Mouse (Mus musculus): Measurements from ENCODE around the gene Rps18. TPM values are rescaled to one million over a fixed set of nuclear protein-coding genes. Genes with fewer than 3 reads are reported as not detected.
A peak's percentile ranks its signal among the peaks of the same experiment; 100 is the strongest.

The Rps18 gene
- polyA plus RNA-seq, 1 experiment: 212 TPM

DNA sequence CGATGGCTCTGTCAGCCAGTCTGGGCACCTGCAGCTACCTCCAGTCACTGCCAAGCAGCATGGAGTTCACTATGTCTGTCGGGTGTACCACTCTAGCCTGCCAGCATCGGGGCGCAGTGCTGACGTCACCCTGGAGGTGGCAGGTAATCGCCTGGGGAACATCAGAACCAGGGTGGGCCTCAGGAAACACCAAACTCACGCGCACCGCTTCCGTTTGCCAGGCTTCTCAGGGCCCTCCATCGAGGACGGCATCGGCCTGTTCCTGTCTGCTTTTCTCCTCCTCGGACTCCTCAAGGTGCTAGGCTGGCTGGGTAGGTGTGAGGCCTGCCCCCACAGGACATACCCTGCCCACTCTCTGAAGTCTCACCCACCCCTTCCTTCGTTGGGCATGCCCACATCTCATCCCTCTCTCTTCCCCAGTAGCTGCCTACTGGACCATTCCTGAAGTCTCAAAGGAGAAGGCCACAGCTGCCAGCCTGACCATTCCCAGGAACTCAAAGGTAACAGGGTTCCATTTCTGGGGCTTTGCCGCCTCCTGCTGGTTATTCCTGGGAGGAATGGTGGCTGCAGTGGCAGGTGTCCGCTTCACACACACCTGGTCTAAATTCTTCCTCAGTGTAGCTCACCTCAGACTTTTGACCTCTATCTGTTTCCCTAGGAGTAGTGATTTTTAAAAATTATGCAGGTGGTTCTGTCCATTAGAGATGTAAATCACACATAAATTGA is 29.4 kb downstream of the Rps18 start:
- peaks cover 8% of the 10 kb centered on the region for H3K4me1 ChIP-seq (ENCODE audit: control insufficient read depth, insufficient read depth, low read length)
- TF ChIP-seq POLR2A (IDR thresholded peaks at IDR 0.05; ENCODE audit: control insufficient read depth, low read depth, low read length) (no peak), CTCF (IDR thresholded peaks at IDR 0.05; ENCODE audit: control insufficient read depth, insufficient read depth, insufficient replicate concordance, low read depth, low read length) (no peak)
- no peaks in the 10 kb centered on the region for H3K36me3 ChIP-seq (ENCODE audit: control insufficient read depth, insufficient read depth, low read length)
- H3K27ac ChIP-seq (ENCODE audit: control insufficient read depth, insufficient read depth, low read depth, low read length): no peak overlapping the region
- H3K4me3 ChIP-seq (ENCODE audit: control insufficient read depth, low read depth, low read length): no peak overlapping the region
- H3K27me3 ChIP-seq (ENCODE audit: control insufficient read depth, insufficient read depth, low read length): no peaks in the 10 kb centered on the region

DNA sequence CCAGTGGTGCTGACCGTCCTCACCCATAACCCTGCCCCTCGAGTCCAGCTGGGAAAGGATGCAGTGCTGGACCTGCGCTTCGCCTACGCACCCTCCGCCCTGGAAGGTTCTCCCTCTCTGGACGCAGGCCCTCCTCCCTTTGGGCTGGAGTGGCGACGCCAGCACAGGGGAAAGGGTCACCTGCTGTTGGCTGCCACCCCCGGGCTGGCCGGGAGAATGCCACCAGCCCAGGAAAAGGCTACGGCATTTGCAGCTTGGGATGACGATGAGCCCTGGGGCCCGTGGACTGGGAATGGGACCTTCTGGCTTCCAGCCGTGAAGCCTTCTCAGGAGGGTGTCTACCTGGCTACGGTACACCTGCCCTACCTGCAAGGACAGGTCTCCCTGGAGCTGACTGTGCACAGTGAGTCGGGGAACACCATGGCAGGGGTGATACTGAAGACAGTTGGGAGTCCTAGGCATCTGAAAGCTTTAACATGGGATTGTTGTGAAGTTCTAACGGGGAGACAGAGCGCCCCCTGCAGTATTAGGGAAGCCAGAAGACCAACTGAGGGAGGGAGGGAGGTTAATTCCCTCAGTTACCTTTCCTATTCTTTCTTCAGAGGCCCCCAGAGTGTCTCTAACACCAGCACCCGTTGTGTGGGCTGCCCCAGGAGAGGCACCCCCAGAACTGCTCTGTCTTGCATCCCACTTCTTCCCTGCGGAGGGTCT is 30.2 kb downstream of the Rps18 start:
- TF ChIP-seq POLR2A (IDR thresholded peaks at IDR 0.05; ENCODE audit: control insufficient read depth, low read depth, low read length) (no peak), CTCF (IDR thresholded peaks at IDR 0.05; ENCODE audit: control insufficient read depth, insufficient read depth, insufficient replicate concordance, low read depth, low read length) (no peak)
- H3K27me3 ChIP-seq (ENCODE audit: control insufficient read depth, insufficient read depth, low read length): no peaks in the 10 kb centered on the region
- peaks cover 6% of the 10 kb centered on the region for H3K4me1 ChIP-seq (ENCODE audit: control insufficient read depth, insufficient read depth, low read length)
- no peak overlapping the region for H3K27ac ChIP-seq (ENCODE audit: control insufficient read depth, insufficient read depth, low read depth, low read length)
- H3K4me3 ChIP-seq (ENCODE audit: control insufficient read depth, low read depth, low read length): no peak overlapping the region
- H3K36me3 ChIP-seq (ENCODE audit: control insufficient read depth, insufficient read depth, low read length): no peaks in the 10 kb centered on the region

DNA sequence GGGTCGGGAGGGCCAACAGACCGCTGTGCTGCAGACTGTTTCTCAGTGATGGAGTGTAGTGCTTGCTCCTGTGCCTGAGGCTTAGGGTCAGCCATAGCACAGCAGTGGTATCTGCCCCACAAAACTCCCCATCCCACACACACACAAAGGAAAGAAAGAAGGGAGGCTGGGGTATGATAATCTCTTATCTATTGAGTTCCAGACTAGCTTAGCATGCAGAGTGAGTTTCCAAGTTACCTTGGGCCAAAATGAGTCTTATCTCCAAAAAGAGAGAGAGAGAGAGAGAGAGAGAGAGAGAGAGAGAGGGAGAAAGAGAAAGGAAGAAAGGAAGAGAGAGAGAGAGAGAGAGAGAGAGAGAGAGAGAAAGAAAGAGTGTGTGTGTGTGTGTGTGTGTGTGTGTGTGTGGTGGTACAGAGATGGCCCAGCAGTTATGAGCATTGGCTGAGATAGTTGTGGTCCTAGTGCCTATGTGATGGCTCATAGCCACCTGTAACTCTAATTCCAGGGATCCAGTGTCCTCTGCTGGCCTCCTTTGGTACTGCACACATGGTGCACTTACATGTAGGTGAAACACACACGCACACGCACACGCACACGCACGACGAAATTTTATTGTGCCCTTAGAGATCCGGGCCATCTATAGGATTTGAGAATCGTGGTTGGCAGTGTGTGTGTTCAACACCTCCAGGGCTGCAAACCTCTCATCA is 31.1 kb downstream of the Rps18 start:
- Histone ChIP-seq H3K27ac (ENCODE audit: control insufficient read depth, insufficient read depth, low read depth, low read length) (no peak overlapping the region), H3K36me3 (ENCODE audit: control insufficient read depth, insufficient read depth, low read length) (no peaks in the 10 kb centered on the region), H3K27me3 (ENCODE audit: control insufficient read depth, insufficient read depth, low read length) (no peaks in the 10 kb centered on the region), H3K4me1 (ENCODE audit: control insufficient read depth, insufficient read depth, low read length) (peaks cover 7% of the 10 kb centered on the region), H3K4me3 (ENCODE audit: control insufficient read depth, low read depth, low read length) (no peak overlapping the region)
- no peak for TF ChIP-seq POLR2A (IDR thresholded peaks at IDR 0.05; ENCODE audit: control insufficient read depth, low read depth, low read length)
- peak; percentile 54; the same call in 1 of the 2 replicates for TF ChIP-seq CTCF (IDR thresholded peaks at IDR 0.05; ENCODE audit: control insufficient read depth, insufficient read depth, insufficient replicate concordance, low read depth, low read length)

DNA sequence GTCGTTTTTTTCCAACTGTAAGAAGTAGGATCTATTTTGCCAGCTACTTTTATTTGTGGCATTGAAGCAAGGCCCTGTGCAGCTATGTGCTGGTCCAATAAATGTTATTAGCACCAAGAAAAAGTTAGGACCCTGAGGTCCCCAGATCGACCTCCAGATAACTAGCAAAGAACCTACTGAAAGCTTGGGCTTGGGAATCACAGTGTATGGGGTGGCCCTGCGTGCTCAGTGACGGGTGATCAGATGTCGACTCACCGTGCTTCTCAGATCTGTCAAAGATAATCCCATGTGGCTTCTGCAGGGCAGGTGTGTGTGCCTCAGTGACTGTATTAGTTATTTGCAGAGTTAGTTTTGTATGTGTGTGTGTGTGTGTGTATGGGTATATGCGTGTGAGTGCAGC is 34.4 kb downstream of the Rps18 start:
- TF ChIP-seq POLR2A (IDR thresholded peaks at IDR 0.05; ENCODE audit: control insufficient read depth, low read depth, low read length) (no peak), CTCF (IDR thresholded peaks at IDR 0.05; ENCODE audit: control insufficient read depth, insufficient read depth, insufficient replicate concordance, low read depth, low read length) (no peak)
- H3K27me3 ChIP-seq (ENCODE audit: control insufficient read depth, insufficient read depth, low read length): no peaks in the 10 kb centered on the region
- no peaks in the 10 kb centered on the region for H3K36me3 ChIP-seq (ENCODE audit: control insufficient read depth, insufficient read depth, low read length)
- H3K4me3 ChIP-seq (ENCODE audit: control insufficient read depth, low read depth, low read length): peak overlapping the region; percentile 92
- H3K27ac ChIP-seq (ENCODE audit: control insufficient read depth, insufficient read depth, low read depth, low read length): no peak overlapping the region
- peaks cover 38% of the 10 kb centered on the region for H3K4me1 ChIP-seq (ENCODE audit: control insufficient read depth, insufficient read depth, low read length)

DNA sequence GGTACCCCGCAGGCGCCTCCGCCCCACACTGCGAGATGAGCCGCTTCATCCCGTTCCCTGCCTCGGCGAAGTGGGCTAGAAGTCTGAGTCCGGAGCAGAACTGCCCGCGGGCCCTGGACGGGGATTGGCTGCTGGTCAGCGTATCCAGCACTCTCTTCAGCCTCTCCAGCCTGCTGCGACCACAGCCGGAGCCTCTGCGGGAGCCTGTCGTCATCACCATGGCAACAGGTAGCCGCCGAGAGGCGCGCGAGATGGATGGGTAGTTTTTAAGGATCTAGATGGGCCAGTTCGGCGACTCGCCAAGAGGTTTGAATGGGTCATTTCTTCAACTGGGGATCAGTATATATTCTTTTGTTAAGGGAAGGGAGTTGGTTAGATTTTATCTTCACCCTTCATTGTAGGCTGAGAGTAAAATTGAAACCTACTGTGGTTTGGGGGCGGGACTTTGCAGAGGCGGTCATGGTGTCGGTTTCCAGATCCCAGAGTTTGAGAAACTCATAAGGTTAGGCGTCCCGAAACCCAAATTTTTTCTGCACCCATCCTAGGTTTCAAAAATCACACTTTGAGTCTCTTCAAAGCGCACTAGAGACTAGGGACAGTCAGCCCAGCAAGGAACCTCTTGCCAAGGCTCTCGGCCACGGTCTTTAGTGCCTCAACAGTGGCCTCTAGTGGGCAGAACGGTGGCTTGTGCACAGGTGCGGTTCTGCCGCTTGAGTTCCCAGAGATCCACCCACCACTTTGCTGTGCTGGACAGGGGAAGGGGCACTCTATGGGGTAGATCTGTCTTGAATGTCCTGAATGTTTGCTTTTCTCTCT is 35.3 kb downstream of the Rps18 start:
- Histone ChIP-seq H3K27me3 (ENCODE audit: control insufficient read depth, insufficient read depth, low read length) (no peaks in the 10 kb centered on the region), H3K27ac (ENCODE audit: control insufficient read depth, insufficient read depth, low read depth, low read length) (peak overlapping the region; percentile 88), H3K4me1 (ENCODE audit: control insufficient read depth, insufficient read depth, low read length) (peaks cover 38% of the 10 kb centered on the region), H3K36me3 (ENCODE audit: control insufficient read depth, insufficient read depth, low read length) (no peaks in the 10 kb centered on the region), H3K4me3 (ENCODE audit: control insufficient read depth, low read depth, low read length) (peak overlapping the region; percentile 92)
- TF ChIP-seq CTCF (IDR thresholded peaks at IDR 0.05; ENCODE audit: control insufficient read depth, insufficient read depth, insufficient replicate concordance, low read depth, low read length) (peak; percentile 85), POLR2A (IDR thresholded peaks at IDR 0.05; ENCODE audit: control insufficient read depth, low read depth, low read length) (peak; percentile 44)

DNA sequence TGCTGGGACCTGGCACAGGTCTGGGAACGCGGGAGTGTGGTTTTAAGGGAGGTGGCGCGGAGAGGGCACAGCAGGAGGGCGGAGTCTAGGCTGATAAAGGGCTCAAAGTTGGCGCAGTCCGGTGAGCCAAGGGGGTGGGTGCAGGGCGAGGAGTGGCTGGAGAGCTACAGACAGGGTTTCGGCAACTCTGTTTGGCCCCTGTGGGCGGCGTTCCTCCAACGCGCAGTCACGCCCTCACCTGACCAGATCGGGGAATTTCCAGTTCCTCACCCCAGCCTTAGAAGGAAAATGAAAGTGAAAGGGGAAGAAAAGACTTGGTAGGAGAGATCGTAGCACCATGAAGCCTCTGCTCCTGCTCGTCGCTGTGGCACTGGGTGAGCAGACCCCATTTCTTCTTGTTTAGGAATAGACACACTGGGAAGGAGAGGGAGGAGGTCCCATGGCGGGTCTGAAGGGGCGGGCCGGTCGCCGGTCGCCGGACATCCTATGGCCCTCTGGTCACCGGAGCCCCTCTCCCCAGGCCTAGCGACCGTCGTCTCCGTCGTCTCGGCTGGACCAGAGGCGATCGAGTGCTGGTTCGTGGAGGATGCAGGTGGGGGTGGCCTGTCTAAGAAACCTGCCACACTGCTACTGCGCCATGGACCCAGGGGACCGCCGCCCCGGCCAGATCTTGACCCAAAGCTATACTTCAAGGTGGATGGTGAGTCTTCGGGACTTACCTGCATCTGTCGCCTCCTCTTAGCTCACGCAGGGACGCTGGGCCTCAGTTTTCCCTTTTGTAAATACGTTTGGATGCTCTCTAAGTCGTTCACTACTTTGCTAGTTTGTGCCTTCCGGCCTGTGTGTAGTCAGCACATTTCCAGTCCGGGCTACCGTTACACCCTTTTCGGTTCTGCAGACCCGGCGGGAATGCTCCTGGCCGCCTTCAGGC is 36.2 kb downstream of the Rps18 start:
- peaks cover 43% of the 10 kb centered on the region for H3K4me1 ChIP-seq (ENCODE audit: control insufficient read depth, insufficient read depth, low read length)
- H3K4me3 ChIP-seq (ENCODE audit: control insufficient read depth, low read depth, low read length): peak overlapping the region; percentile 92
- H3K27ac ChIP-seq (ENCODE audit: control insufficient read depth, insufficient read depth, low read depth, low read length): peak overlapping the region; percentile 88
- H3K27me3 ChIP-seq (ENCODE audit: control insufficient read depth, insufficient read depth, low read length): no peaks in the 10 kb centered on the region
- TF ChIP-seq POLR2A (IDR thresholded peaks at IDR 0.05; ENCODE audit: control insufficient read depth, low read depth, low read length) (peak; percentile 20; the same call in 1 of the 2 replicates), CTCF (IDR thresholded peaks at IDR 0.05; ENCODE audit: control insufficient read depth, insufficient read depth, insufficient replicate concordance, low read depth, low read length) (no peak)
- H3K36me3 ChIP-seq (ENCODE audit: control insufficient read depth, insufficient read depth, low read length): peaks cover 2% of the 10 kb centered on the region; the same call in 1 of the 2 replicates

Data from testis, adult 2 months (tissue).